Mouse (Mus musculus) activated CD4-positive, CD25-positive, alpha-beta regulatory T cell (primary cell): ENCODE measurements around the gene Ep300. TPM values are rescaled to one million over a fixed set of nuclear protein-coding genes. Genes with fewer than 3 reads are reported as not detected.

ENCODE experiments used
- polyA plus RNA-seq, 2 experiments: library from polyadenylated mRNA; unstranded; fragments of 100-300 nt; shearing (Covaris generic); gene quantifications; one replicate each; pipeline ENCODE4 v1.2.1; 2017

Gene Ep300
- polyA plus RNA-seq = 10 to 100 TPM; 26.0 to 46.0 TPM

GRCm38 (mm10) chr15:81584913-81585745 is at the start of gene Ep300:
Ep300 (plus strand) TSS chr15:81585351.

GRCm38 (mm10) chr15:81663697-81664561 is 78.8 kb downstream of the Ep300 start, which contains the start of gene L3mbtl2:
L3mbtl2 (plus strand) TSS chr15:81663889.

GRCm38 (mm10) chr15:81697175-81697574 is 112.0 kb downstream of the Ep300 start, which contains the start of gene Chadl:
Chadl (minus strand) TSS chr15:81697287.

Other genes with a start within 250 kb of the Ep300 start
- gene Slc25a17, start 224.5 kb upstream of the Ep300 start, polyA plus RNA-seq = 10 to 100 TPM; 45.6 to 70.3 TPM
- 100 to 1,000 TPM in 1 of 2 experiments, 10 to 100 TPM in 1; 92.2 to 103 TPM for gene St13, start 185.3 kb upstream of the Ep300 start, polyA plus RNA-seq
- 1 to 10 TPM; 4.9 to 8.4 TPM for gene Xpnpep3, start 185.2 kb upstream of the Ep300 start, polyA plus RNA-seq
- gene Dnajb7, start 177.1 kb upstream of the Ep300 start, polyA plus RNA-seq = 1 to 10 TPM in 1 of 2 experiments, under 1 TPM in 1; 0.73 to 1.9 TPM
- gene Rbx1, start 119.1 kb upstream of the Ep300 start, polyA plus RNA-seq = 100 to 1,000 TPM; 346 to 377 TPM
- 10 to 100 TPM; 16.6 to 21.7 TPM for gene L3mbtl2, start 78.5 kb downstream of the Ep300 start, polyA plus RNA-seq
- gene Chadl, start 111.9 kb downstream of the Ep300 start, polyA plus RNA-seq = 1 to 10 TPM in 1 of 2 experiments, under 1 TPM in 1; 0.86 to 4.7 TPM
- gene Zc3h7b, start 159.7 kb downstream of the Ep300 start, polyA plus RNA-seq = 1 to 10 TPM; 4.9 to 8.6 TPM
- gene Rangap1, start 160.2 kb downstream of the Ep300 start, polyA plus RNA-seq = 10 to 100 TPM; 55.5 to 73.6 TPM
- 10 to 100 TPM; 19.1 to 22.6 TPM for gene Tef, start 217.1 kb downstream of the Ep300 start, polyA plus RNA-seq